Mouse (Mus musculus): ENCODE data around the gene Sh3d19. TPM values are rescaled to one million over a fixed set of nuclear protein-coding genes. Genes with fewer than 3 reads are reported as not detected.

Sh3d19 gene
- polyA plus RNA-seq, 1 experiment: 5.7 TPM

DNA sequence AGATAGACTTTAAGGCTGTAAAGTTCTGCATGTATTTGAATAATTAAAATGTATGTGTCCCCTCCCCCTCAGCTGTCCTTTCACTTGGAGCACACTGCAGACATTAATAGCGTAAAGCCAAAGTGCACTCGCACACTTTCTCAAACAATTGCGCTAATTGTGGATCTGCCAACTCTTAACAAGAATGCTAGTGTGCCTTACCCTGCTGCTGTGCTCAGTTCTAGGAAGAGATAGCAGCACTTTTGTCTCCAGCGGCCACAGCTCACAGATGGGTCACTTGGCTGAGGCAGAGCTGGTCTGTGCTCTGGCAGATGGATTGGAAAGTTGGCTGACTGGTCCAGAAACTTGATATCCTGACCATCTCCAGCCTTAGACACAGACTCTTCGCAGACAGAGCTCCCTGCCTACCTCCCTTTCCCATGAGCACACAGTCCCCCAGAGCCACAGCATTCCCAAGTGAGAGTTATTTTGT, 42.7 kb upstream of the Sh3d19 start:
- TF ChIP-seq MYOG (IDR thresholded peaks at IDR 0.05; ENCODE audit: control insufficient read depth, extremely low read depth, insufficient read length): no peak
- TF ChIP-seq CEBPB (IDR thresholded peaks at IDR 0.05; ENCODE audit: low read depth): no peak
- Histone ChIP-seq H3K79me3 (ENCODE audit: low read depth) (no peaks in the 10 kb centered on the region), H3ac (ENCODE audit: control insufficient read depth, insufficient read length, low read depth) (no peak overlapping the region), H3K79me2 (ENCODE audit: control insufficient read depth, insufficient read depth) (no peaks in the 10 kb centered on the region), H3K4me3 (ENCODE audit: insufficient read depth, poor library complexity, severe bottlenecking) (no peak overlapping the region), H3K27me3 (ENCODE audit: control insufficient read depth, insufficient read depth, insufficient read length) (no peaks in the 10 kb centered on the region), H3K36me3 (ENCODE audit: control insufficient read depth, insufficient read depth) (no peaks in the 10 kb centered on the region)

DNA sequence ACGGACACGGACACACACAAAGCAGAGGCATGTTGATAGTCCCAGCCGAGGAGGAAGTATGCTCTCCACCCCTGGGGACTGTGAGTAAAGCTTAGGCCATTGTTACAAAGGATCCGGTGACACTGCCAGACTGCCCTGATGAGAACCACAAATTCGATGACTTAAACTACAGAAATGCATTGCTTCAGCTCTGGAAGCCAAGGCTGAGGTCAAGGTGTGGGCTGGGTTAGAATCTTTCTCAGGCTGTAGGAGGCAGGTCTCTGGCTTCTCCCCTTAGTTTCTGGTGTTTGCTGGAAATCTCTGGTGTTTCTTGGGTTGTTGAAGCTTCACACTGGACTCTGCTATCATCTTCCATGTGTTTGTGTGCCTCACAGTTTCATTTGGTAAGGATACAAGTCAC, 41.2 kb upstream of the Sh3d19 start:
- Histone ChIP-seq H3K36me3 (ENCODE audit: control insufficient read depth, insufficient read depth) (no peaks in the 10 kb centered on the region), H3K79me3 (ENCODE audit: low read depth) (no peaks in the 10 kb centered on the region), H3K79me2 (ENCODE audit: control insufficient read depth, insufficient read depth) (no peaks in the 10 kb centered on the region), H3ac (ENCODE audit: control insufficient read depth, insufficient read length, low read depth) (no peak overlapping the region), H3K27me3 (ENCODE audit: control insufficient read depth, insufficient read depth, insufficient read length) (no peaks in the 10 kb centered on the region), H3K4me3 (ENCODE audit: insufficient read depth, poor library complexity, severe bottlenecking) (no peak overlapping the region)
- no peak for TF ChIP-seq FOSL1 (IDR thresholded peaks at IDR 0.05; ENCODE audit: insufficient read depth, low read length, poor library complexity, severe bottlenecking)
- TF ChIP-seq CEBPB (IDR thresholded peaks at IDR 0.05; ENCODE audit: low read depth): no peak
- no peak for TF ChIP-seq MYOD1 (IDR thresholded peaks at IDR 0.05; ENCODE audit: control insufficient read depth, insufficient read length, low read depth)
- TF ChIP-seq CTCF (IDR thresholded peaks at IDR 0.05; ENCODE audit: control insufficient read depth, insufficient read depth, insufficient read length): no peak
- TF ChIP-seq USF1 (IDR thresholded peaks at IDR 0.05; ENCODE audit: low read depth): no peak
- TF ChIP-seq MAX (IDR thresholded peaks at IDR 0.05): no peak
- TF ChIP-seq MYOG (IDR thresholded peaks at IDR 0.05; ENCODE audit: control insufficient read depth, extremely low read depth, insufficient read length): no peak

DNA sequence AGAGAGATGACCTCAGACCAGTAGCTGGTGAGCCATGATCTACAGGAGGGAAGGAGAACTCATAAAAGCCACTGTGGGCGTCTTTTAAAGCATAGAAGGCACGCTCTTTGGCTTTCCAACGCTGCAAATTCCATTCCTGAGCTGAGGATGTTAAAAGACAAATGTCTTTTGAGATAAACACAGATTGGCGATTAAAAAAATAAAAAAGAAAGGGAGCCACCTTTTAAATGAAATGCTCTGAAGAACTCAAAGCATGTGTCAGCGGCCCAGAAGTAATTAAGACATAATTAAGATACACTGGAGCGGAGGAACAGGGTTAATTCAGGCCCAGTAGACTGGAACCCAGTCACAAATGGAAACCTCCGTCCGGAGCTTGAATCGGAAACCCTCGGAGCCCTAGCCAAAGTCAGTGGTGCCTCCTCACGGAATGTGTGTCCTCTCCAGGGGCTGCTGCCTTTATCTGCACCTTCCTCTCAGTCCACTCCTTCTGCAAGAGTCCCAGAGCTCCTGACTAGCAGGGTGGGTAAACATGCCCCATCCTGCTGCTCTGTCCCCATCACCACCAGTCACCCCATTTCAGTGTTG, 40.1 kb upstream of the Sh3d19 start:
- Histone ChIP-seq H3K79me2 (ENCODE audit: control insufficient read depth, insufficient read depth) (no peaks in the 10 kb centered on the region), H3K27me3 (ENCODE audit: control insufficient read depth, insufficient read depth, insufficient read length) (no peaks in the 10 kb centered on the region), H3K4me3 (ENCODE audit: insufficient read depth, poor library complexity, severe bottlenecking) (no peak overlapping the region), H3ac (ENCODE audit: control insufficient read depth, insufficient read length, low read depth) (no peak overlapping the region), H3K79me3 (ENCODE audit: low read depth) (no peaks in the 10 kb centered on the region), H3K36me3 (ENCODE audit: control insufficient read depth, insufficient read depth) (no peaks in the 10 kb centered on the region)
- TF ChIP-seq CTCF (IDR thresholded peaks at IDR 0.05; ENCODE audit: control insufficient read depth, insufficient read depth, insufficient read length) (no peak), MYOG (IDR thresholded peaks at IDR 0.05; ENCODE audit: control insufficient read depth, extremely low read depth, insufficient read length) (no peak), MYOD1 (IDR thresholded peaks at IDR 0.05; ENCODE audit: control insufficient read depth, insufficient read length, low read depth) (no peak), FOSL1 (IDR thresholded peaks at IDR 0.05; ENCODE audit: insufficient read depth, low read length, poor library complexity, severe bottlenecking) (no peak), MAX (IDR thresholded peaks at IDR 0.05) (no peak), USF1 (IDR thresholded peaks at IDR 0.05; ENCODE audit: low read depth) (no peak), CEBPB (IDR thresholded peaks at IDR 0.05; ENCODE audit: low read depth) (no peak)

DNA sequence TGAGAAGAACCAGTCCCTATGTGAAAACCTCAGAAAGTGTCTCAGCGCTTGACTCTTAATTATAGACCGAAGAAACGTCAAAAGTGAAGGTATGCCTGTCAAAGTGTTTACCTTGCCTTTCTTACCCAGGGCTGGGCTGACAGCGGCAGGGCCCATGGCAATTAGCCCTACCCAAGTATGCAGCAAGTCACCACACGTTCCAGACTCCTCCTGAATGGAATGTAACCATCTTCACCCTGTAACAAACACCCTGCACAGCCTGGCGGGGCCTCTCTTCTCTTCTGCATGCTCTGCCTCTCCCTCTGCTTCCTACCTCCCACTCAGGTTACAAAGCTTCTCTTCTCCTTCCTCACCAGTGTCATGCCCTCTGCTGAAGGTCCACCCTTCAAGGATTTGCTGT, 39.0 kb upstream of the Sh3d19 start:
- Histone ChIP-seq H3K79me3 (ENCODE audit: low read depth) (no peaks in the 10 kb centered on the region), H3K36me3 (ENCODE audit: control insufficient read depth, insufficient read depth) (no peaks in the 10 kb centered on the region), H3ac (ENCODE audit: control insufficient read depth, insufficient read length, low read depth) (no peak overlapping the region), H3K79me2 (ENCODE audit: control insufficient read depth, insufficient read depth) (no peaks in the 10 kb centered on the region), H3K27me3 (ENCODE audit: control insufficient read depth, insufficient read depth, insufficient read length) (no peaks in the 10 kb centered on the region), H3K4me3 (ENCODE audit: insufficient read depth, poor library complexity, severe bottlenecking) (no peak overlapping the region)
- TF ChIP-seq USF1 (IDR thresholded peaks at IDR 0.05; ENCODE audit: low read depth): no peak
- no peak for TF ChIP-seq CEBPB (IDR thresholded peaks at IDR 0.05; ENCODE audit: low read depth)
- no peak for TF ChIP-seq MYOG (IDR thresholded peaks at IDR 0.05; ENCODE audit: control insufficient read depth, extremely low read depth, insufficient read length)
- no peak for TF ChIP-seq MYOD1 (IDR thresholded peaks at IDR 0.05; ENCODE audit: control insufficient read depth, insufficient read length, low read depth)
- no peak for TF ChIP-seq MAX (IDR thresholded peaks at IDR 0.05)
- no peak for TF ChIP-seq FOSL1 (IDR thresholded peaks at IDR 0.05; ENCODE audit: insufficient read depth, low read length, poor library complexity, severe bottlenecking)
- TF ChIP-seq CTCF (IDR thresholded peaks at IDR 0.05; ENCODE audit: control insufficient read depth, insufficient read depth, insufficient read length): no peak

DNA sequence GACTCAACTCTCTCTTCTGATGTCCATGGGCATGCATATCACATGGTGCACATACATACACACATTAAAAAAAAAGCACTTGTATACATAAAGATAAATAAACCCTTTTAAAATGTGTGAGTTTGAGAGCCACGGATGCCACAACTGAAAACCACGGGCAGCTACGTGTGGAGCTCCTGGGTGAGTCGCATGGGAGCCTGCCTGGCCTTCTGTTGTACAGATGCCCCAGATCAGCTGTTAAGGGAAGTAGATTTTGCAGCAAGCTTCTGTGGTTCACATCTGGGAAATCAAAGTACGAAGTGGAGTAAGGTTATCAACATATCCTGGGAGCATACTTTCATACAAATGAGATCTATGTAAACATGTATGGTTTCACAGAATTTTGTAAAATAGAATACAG, 37.3 kb upstream of the Sh3d19 start:
- Histone ChIP-seq H3K36me3 (ENCODE audit: control insufficient read depth, insufficient read depth) (no peaks in the 10 kb centered on the region), H3K79me3 (ENCODE audit: low read depth) (no peaks in the 10 kb centered on the region), H3K4me3 (ENCODE audit: insufficient read depth, poor library complexity, severe bottlenecking) (no peak overlapping the region), H3ac (ENCODE audit: control insufficient read depth, insufficient read length, low read depth) (no peak overlapping the region), H3K79me2 (ENCODE audit: control insufficient read depth, insufficient read depth) (no peaks in the 10 kb centered on the region), H3K27me3 (ENCODE audit: control insufficient read depth, insufficient read depth, insufficient read length) (no peaks in the 10 kb centered on the region)
- TF ChIP-seq MYOD1 (IDR thresholded peaks at IDR 0.05; ENCODE audit: control insufficient read depth, insufficient read length, low read depth): no peak
- no peak for TF ChIP-seq MYOG (IDR thresholded peaks at IDR 0.05; ENCODE audit: control insufficient read depth, extremely low read depth, insufficient read length)
- TF ChIP-seq USF1 (IDR thresholded peaks at IDR 0.05; ENCODE audit: low read depth): no peak

DNA sequence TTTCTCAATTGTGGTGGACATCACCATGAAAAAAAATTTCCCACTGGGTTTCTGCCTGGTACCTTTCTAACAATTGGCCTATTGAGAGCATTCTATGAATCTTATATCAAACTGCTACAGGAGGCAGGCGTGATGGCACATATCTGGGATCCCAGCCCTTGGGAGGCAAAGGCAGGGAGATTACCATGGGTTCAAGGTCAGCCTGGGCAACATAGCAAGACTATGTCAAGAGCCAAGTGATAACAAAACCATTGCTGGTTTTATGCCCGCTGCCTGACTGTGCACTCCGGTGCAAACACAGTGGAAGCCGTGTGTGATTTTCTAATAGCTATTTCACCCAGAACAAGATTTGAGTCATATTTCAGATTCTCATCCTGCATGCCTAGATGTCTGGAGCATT, 20.0 kb upstream of the Sh3d19 start:
- no peaks in the 10 kb centered on the region for H3K79me2 ChIP-seq (ENCODE audit: control insufficient read depth, insufficient read depth)
- no peak for TF ChIP-seq MYOG (IDR thresholded peaks at IDR 0.05; ENCODE audit: control insufficient read depth, extremely low read depth, insufficient read length)
- no peak for TF ChIP-seq MYOD1 (IDR thresholded peaks at IDR 0.05; ENCODE audit: control insufficient read depth, insufficient read length, low read depth)
- no peak for TF ChIP-seq FOSL1 (IDR thresholded peaks at IDR 0.05; ENCODE audit: insufficient read depth, low read length, poor library complexity, severe bottlenecking)
- no peak for TF ChIP-seq MAX (IDR thresholded peaks at IDR 0.05)
- no peak for TF ChIP-seq CEBPB (IDR thresholded peaks at IDR 0.05; ENCODE audit: low read depth)
- TF ChIP-seq CTCF (IDR thresholded peaks at IDR 0.05; ENCODE audit: control insufficient read depth, insufficient read depth, insufficient read length): no peak
- no peak for TF ChIP-seq USF1 (IDR thresholded peaks at IDR 0.05; ENCODE audit: low read depth)
- H3K27me3 ChIP-seq (ENCODE audit: control insufficient read depth, insufficient read depth, insufficient read length): no peaks in the 10 kb centered on the region
- no peak overlapping the region for H3ac ChIP-seq (ENCODE audit: control insufficient read depth, insufficient read length, low read depth)
- no peaks in the 10 kb centered on the region for H3K79me3 ChIP-seq (ENCODE audit: low read depth)
- H3K36me3 ChIP-seq (ENCODE audit: control insufficient read depth, insufficient read depth): no peaks in the 10 kb centered on the region
- no peak overlapping the region for H3K4me3 ChIP-seq (ENCODE audit: insufficient read depth, poor library complexity, severe bottlenecking)

All from C2C12 (cell line).